Mouse (Mus musculus) liver, postnatal 0 days (tissue): Measurements from ENCODE around the gene Ppp1r18.

ENCODE experiments used
- CTCF ChIP-seq: sonication (generic); IDR thresholded peaks from 2 replicates; pipeline ENCODE4 v1.5.1; 2016; ENCODE audit warnings: antibody characterized with exemption, low read depth
- EP300 ChIP-seq: IDR thresholded peaks from 2 replicates; pipeline ENCODE4 v1.6.1; 2016; ENCODE audit warnings: antibody characterized with exemption, low read depth, mild to moderate bottlenecking

DNA sequence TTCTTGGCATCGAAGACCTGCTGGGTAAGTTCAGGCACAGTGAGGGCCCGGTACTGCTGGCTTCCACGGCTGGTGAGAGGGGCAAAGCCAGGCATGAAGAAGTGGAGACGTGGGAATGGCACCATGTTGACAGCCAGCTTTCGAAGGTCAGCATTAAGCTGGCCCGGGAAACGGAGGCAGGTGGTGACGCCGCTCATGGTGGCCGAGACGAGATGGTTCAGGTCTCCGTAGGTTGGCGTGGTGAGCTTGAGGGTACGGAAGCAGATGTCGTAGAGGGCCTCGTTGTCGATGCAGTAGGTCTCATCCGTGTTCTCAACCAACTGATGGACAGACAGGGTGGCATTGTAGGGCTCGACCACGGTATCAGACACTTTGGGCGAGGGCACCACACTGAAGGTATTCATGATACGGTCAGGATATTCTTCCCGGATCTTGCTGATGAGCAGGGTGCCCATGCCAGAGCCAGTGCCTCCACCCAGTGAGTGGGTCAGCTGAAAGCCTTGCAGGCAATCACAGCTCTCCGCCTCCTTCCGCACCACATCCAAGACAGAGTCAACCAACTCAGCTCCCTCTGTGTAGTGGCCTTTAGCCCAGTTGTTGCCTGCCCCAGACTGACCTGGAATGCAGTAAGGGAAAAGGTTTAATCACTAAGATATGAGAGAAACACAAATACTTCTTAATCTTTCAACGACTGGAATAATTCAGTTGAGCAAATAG is 29.8 kb upstream of the Ppp1r18 start:
- TF ChIP-seq EP300 (no peak), CTCF (no peak)
